In the genomic region with DNA sequence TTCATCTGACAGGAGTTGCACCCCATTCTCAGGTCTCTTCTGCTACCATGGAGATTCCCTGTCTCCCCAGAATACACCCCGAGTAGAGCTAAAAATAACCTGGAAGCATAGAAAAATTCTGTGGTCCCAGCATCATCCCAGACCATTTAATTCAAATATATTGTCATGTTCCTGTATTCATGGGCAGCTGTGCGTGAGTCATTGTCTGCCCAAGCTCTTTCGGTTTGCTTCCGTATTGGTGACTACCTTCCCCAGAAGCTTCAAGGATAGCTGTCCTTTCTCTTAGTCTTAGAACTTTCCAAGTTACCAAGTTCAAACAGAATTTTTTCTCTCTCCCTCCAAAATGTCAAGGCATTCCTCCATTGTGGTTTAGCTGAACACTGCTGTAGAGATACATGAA, we compare ENCODE assay signal across 20 mouse cellular contexts.
A peak's percentile ranks its signal among the peaks of the same experiment; 100 is the strongest.
DNase-seq lines count a peak whose midpoint lies in the region; ATAC-seq and TF ChIP-seq lines count a peak whose summit lies in the region.
"Had no signal": no experiment of that assay in that cellular context is flagged by ENCODE, and none has a peak within 500 bp of the region (broad histone marks: within the 10 kb centered on the region; RNA-seq: fewer than 3 reads in every experiment).

No protein-coding gene starts in this region.

- no peak overlapping the region for H3K4me3 ChIP-seq in embryonic fibroblast, embryonic 13.5 days (ENCODE audit: insufficient read depth, low read length)
- no peak overlapping the region for H3K4me3 ChIP-seq in midbrain, embryonic 13.5 days (replicated peaks)
- H3K4me3 ChIP-seq: embryonic facial prominence, embryonic 15.5 days; forebrain, embryonic 15.5 days; heart, embryonic 12.5 days; hindbrain, embryonic 12.5 days had no signal

- peak; percentile 83 for ATAC-seq in frontal cortex, adult (ENCODE audit: low TSS enrichment)
- no peak for ATAC-seq in midbrain, embryonic 13.5 days
- ATAC-seq: forebrain, embryonic 15.5 days; hindbrain, embryonic 16.5 days; inflammation-experienced regulatory T-cells, adult 6 months had no signal

- no peak overlapping the region for H3K9ac ChIP-seq in midbrain, embryonic 13.5 days (replicated peaks)
- H3K9ac ChIP-seq: embryonic facial prominence, embryonic 15.5 days; forebrain, embryonic 15.5 days; heart, embryonic 12.5 days; hindbrain, embryonic 12.5 days had no signal

- WGBS in midbrain, embryonic 13.5 days: 85% methylated on average over 4 of the region's 4 CpGs

- intact Hi-C loops in left cerebral cortex, postnatal 14 days (cut with DNase I): no loop called here

- no peak for TF ChIP-seq POLR2A in embryonic fibroblast, embryonic 13.5 days (IDR thresholded peaks at IDR 0.05; ENCODE audit: low read depth, low read length)

- no peak for DNase-seq in frontal cortex, postnatal 14 days (ENCODE audit: low spot score in 2 of 2)
- DNase-seq in left cerebral cortex, postnatal 14 days (ENCODE audit: low spot score in 2 of 2): peak; percentile 5 to 10
- DNase-seq in left cerebral cortex, adult 11 months (ENCODE audit: low spot score): no peak
- peak; percentile 51 for DNase-seq in 3T3-L1 (ENCODE audit: low read depth, low spot score)
- DNase-seq: adrenal gland, postnatal 25 days; cerebellum, adult 11 months; cerebellum, adult 8-10 months; cerebellum, postnatal 14 days; embryo, embryonic 11 days; gastrocnemius, postnatal 14 days; heart, postnatal 4 days had no signal

- H3K36me3 ChIP-seq in midbrain, embryonic 13.5 days: no peaks in the 10 kb centered on the region
- H3K36me3 ChIP-seq: embryonic facial prominence, embryonic 15.5 days; forebrain, embryonic 15.5 days; heart, embryonic 12.5 days; hindbrain, embryonic 12.5 days had no signal

- no peaks in the 10 kb centered on the region for H3K4me1 ChIP-seq in embryonic fibroblast, embryonic 13.5 days (ENCODE audit: control insufficient read depth, insufficient read depth, low read length)
- H3K4me1 ChIP-seq in midbrain, embryonic 13.5 days (replicated peaks): no peaks in the 10 kb centered on the region
- H3K4me1 ChIP-seq: forebrain, embryonic 15.5 days; heart, embryonic 12.5 days; hindbrain, embryonic 12.5 days had no signal

- H3K27me3 ChIP-seq in midbrain, embryonic 13.5 days: no peaks in the 10 kb centered on the region
- H3K27me3 ChIP-seq: embryonic facial prominence, embryonic 15.5 days; forebrain, embryonic 15.5 days; heart, embryonic 12.5 days; hindbrain, embryonic 12.5 days had no signal

- TF ChIP-seq CTCF in embryonic fibroblast, embryonic 13.5 days (IDR thresholded peaks at IDR 0.05; ENCODE audit: borderline replicate concordance, insufficient read depth, low read length): no peak

- H3K9me3 ChIP-seq in midbrain, embryonic 13.5 days: no peaks in the 10 kb centered on the region
- H3K9me3 ChIP-seq: embryonic facial prominence, embryonic 15.5 days; forebrain, embryonic 15.5 days; heart, embryonic 12.5 days; hindbrain, embryonic 12.5 days had no signal

- no peak overlapping the region for H3K4me2 ChIP-seq in midbrain, embryonic 13.5 days (replicated peaks)
- H3K4me2 ChIP-seq: embryonic facial prominence, embryonic 15.5 days; forebrain, embryonic 15.5 days; heart, embryonic 12.5 days; hindbrain, embryonic 12.5 days had no signal

- H3K27ac ChIP-seq in embryonic fibroblast, embryonic 13.5 days (ENCODE audit: insufficient read depth, low read length): peak overlapping the region; percentile 65
- no peak overlapping the region for H3K27ac ChIP-seq in midbrain, embryonic 13.5 days
- H3K27ac ChIP-seq: embryonic facial prominence, embryonic 15.5 days; forebrain, embryonic 15.5 days; hindbrain, embryonic 12.5 days had no signal

Comparison
In these comparisons a context has a peak if more than half of its experiments do, and no peak if none do; other contexts are left out.
1. DNase-seq: peak in left cerebral cortex, postnatal 14 days (2 of 2) and 3T3-L1 (single experiment); none in frontal cortex, postnatal 14 days (0 of 2) and left cerebral cortex, adult 11 months (single experiment).